Mouse (Mus musculus): ENCODE measurements around the gene Eral1.
"Not testable (repeated sequence)": the region's sequence is repeated elsewhere in the genome, so short reads cannot be mapped to it uniquely, and the experiment has no call there.

Gene Eral1

GRCm38 (mm10) chr11:78086925-78087479 is 6.8 kb upstream of the Eral1 start:
- DNase-seq: no peak

GRCm38 (mm10) chr11:78083595-78083994 is 3.4 kb upstream of the Eral1 start:
- no peak for DNase-seq

GRCm38 (mm10) chr11:78074666-78075065 is 5.5 kb downstream of the Eral1 start:
- DNase-seq: no peak

- DNase-seq: no peak
These were observed 5.9 kb downstream of the Eral1 start for GRCm38 (mm10) chr11:78074277-78074652.

- DNase-seq: no peak
These were observed 6.5 kb downstream of the Eral1 start for GRCm38 (mm10) chr11:78073577-78074276.

GRCm38 (mm10) chr11:78072425-78073130 is 7.6 kb downstream of the Eral1 start:
- DNase-seq: no peak

GRCm38 (mm10) chr11:78071938-78072337 is 8.2 kb downstream of the Eral1 start:
- DNase-seq: no peak

- DNase-seq: no peak
These were observed 10.5 kb downstream of the Eral1 start for GRCm38 (mm10) chr11:78069646-78070045.

GRCm38 (mm10) chr11:78069130-78069529 is 11.1 kb downstream of the Eral1 start:
- no peak for DNase-seq

GRCm38 (mm10) chr11:78067566-78067965 is 12.6 kb downstream of the Eral1 start:
- DNase-seq: no peak

GRCm38 (mm10) chr11:78066641-78067040 is 13.5 kb downstream of the Eral1 start:
- DNase-seq: no peak

GRCm38 (mm10) chr11:78065906-78066305 is 14.3 kb downstream of the Eral1 start:
- DNase-seq: no peak

- DNase-seq: no peak
These were observed 17.6 kb downstream of the Eral1 start for GRCm38 (mm10) chr11:78062563-78062962.

- peak; percentile 87 for DNase-seq
These were observed 20.1 kb downstream of the Eral1 start for GRCm38 (mm10) chr11:78059833-78060757.

GRCm38 (mm10) chr11:78056946-78057345 is 23.2 kb downstream of the Eral1 start:
- no peak for DNase-seq

GRCm38 (mm10) chr11:78053078-78053477 is 27.1 kb downstream of the Eral1 start:
- DNase-seq: no peak

- DNase-seq: not testable (repeated sequence)
These were observed 31.5 kb downstream of the Eral1 start for GRCm38 (mm10) chr11:78048637-78049036.

- DNase-seq: peak; percentile 92
These were observed 35.4 kb downstream of the Eral1 start for GRCm38 (mm10) chr11:78044758-78045251.

GRCm38 (mm10) chr11:78042290-78042870 is 37.8 kb downstream of the Eral1 start:
- not testable (repeated sequence) for DNase-seq

GRCm38 (mm10) chr11:78040878-78041277 is 39.3 kb downstream of the Eral1 start:
- DNase-seq: no peak

- DNase-seq: peak; percentile 77
These were observed 42.1 kb downstream of the Eral1 start, which contains the start of gene Flot2 for GRCm38 (mm10) chr11:78037831-78038752. TSS of gene Flot2 (plus strand) at chr11:78037931.

Data from kidney, postnatal 14 days (tissue).